Mouse (Mus musculus) MEL (cell line): ENCODE measurements around the gene Mecom. TPM values are rescaled to one million over a fixed set of nuclear protein-coding genes. Genes with fewer than 3 reads are reported as not detected.

Experiments
- DNase-seq: peaks from one replicate; pipeline ENCODE4 v3.0.0; 2011; ENCODE audit warnings: low read depth, low spot score
- H3K27ac ChIP-seq: 2 replicates; pipeline ENCODE4 v1.5.1; 2012; ENCODE audit warnings: low read depth, mild to moderate bottlenecking, control low read depth, low read length, moderate library complexity; ENCODE audit not compliant: control insufficient read depth
- H3K27me3 ChIP-seq, 2 experiments: fragments of 150-350 bp in 1 of 2; sonication (generic) in 1 of 2; 2 replicates each; pipeline ENCODE4 v1.6.1; 2012; ENCODE audit warnings: low read length in 2 of 2, mild to moderate bottlenecking in 2 of 2, improper control_type of control experiment in 1 of 2, moderate library complexity in 1 of 2; ENCODE audit not compliant: insufficient read depth in 2 of 2, control insufficient read depth in 1 of 2
- H3K36me3 ChIP-seq, 2 experiments: 2 replicates each; pipeline ENCODE4 v1.6.1; 2012 to 2014; ENCODE audit warnings: low read length in 2 of 2, improper control_type of control experiment in 1 of 2, inconsistent platforms in 1 of 2, mild to moderate bottlenecking in 1 of 2; ENCODE audit not compliant: insufficient read depth in 2 of 2, control insufficient read depth in 1 of 2
- H3K4me1 ChIP-seq, 2 experiments: fragments of 150-350 bp in 1 of 2; sonication (generic) in 1 of 2; 2 replicates each; pipeline ENCODE4 v1.6.1; 2012; ENCODE audit warnings: low read length in 2 of 2, improper control_type of control experiment in 1 of 2, mild to moderate bottlenecking in 1 of 2; ENCODE audit not compliant: insufficient read depth in 2 of 2, control insufficient read depth in 1 of 2
- H3K4me3 ChIP-seq, 2 experiments: fragments of 150-350 bp in 1 of 2; sonication (generic) in 1 of 2; 2 replicates each; pipeline ENCODE4 v1.5.1; 2012; ENCODE audit warnings: low read depth in 2 of 2, low read length in 2 of 2, mild to moderate bottlenecking in 2 of 2, moderate library complexity in 2 of 2, control low read depth in 1 of 2, improper control_type of control experiment in 1 of 2; ENCODE audit not compliant: control insufficient read depth in 1 of 2, insufficient read depth in 1 of 2
- H3K79me2 ChIP-seq: 2 replicates; pipeline ENCODE4 v1.6.1; 2012; ENCODE audit warnings: mild to moderate bottlenecking, low read length, moderate library complexity; ENCODE audit not compliant: control insufficient read depth, poor library complexity, insufficient read depth
- H3K9ac ChIP-seq: 2 replicates; pipeline ENCODE4 v1.6.1; 2012; ENCODE audit warnings: low read depth, mild to moderate bottlenecking, control low read depth, low read length, moderate library complexity; ENCODE audit not compliant: control insufficient read depth, poor library complexity, severe bottlenecking
- H3K9me3 ChIP-seq: fragments of 150-350 bp; sonication (generic); replicated peaks from 2 replicates; pipeline ENCODE4 v1.6.1; 2012; ENCODE audit warnings: mild to moderate bottlenecking, low read length, improper control_type of control experiment, moderate library complexity; ENCODE audit not compliant: insufficient read depth
- CHD2 ChIP-seq: IDR thresholded peaks from 2 replicates; pipeline ENCODE4 v1.6.1; 2011; ENCODE audit warnings: low read length, improper control_type of control experiment
- CTCF ChIP-seq, 3 experiments: IDR thresholded peaks in 2 of 3; conservative IDR thresholded peaks in 1 of 3; 2 replicates each; pipeline ENCODE4 v1.5.1; 2011 to 2012; ENCODE audit warnings: low read length in 3 of 3, low read depth in 2 of 3, mild to moderate bottlenecking in 2 of 3, improper control_type of control experiment in 1 of 3, inconsistent platforms in 1 of 3, mixed read lengths in 1 of 3, moderate library complexity in 1 of 3; ENCODE audit not compliant: control insufficient read depth in 1 of 3, insufficient read depth in 1 of 3, poor library complexity in 1 of 3, severe bottlenecking in 1 of 3
- E2F4 ChIP-seq: IDR thresholded peaks from 2 replicates; pipeline ENCODE4 v1.6.1; 2011; ENCODE audit warnings: low read depth, low read length, improper control_type of control experiment, borderline replicate concordance
- ELF1 ChIP-seq: IDR thresholded peaks from 2 replicates; pipeline ENCODE4 v1.6.1; 2014; ENCODE audit warnings: low read depth, mild to moderate bottlenecking, inconsistent platforms, low read length, improper control_type of control experiment, moderate library complexity
- EP300 ChIP-seq, 2 experiments: IDR thresholded peaks; 2 replicates each; pipeline ENCODE4 v1.6.1; 2011; ENCODE audit warnings: improper control_type of control experiment in 2 of 2, low read length in 2 of 2, low read depth in 1 of 2, mild to moderate bottlenecking in 1 of 2
- ETS1 ChIP-seq: IDR thresholded peaks from 2 replicates; pipeline ENCODE4 v1.6.1; 2012; ENCODE audit warnings: low read depth, mild to moderate bottlenecking, inconsistent platforms, low read length, improper control_type of control experiment, moderate library complexity
- GABPA ChIP-seq: IDR thresholded peaks from 2 replicates; pipeline ENCODE4 v1.6.1; 2012; ENCODE audit warnings: low read depth, mild to moderate bottlenecking, inconsistent platforms, low read length, improper control_type of control experiment, moderate library complexity
- GATA1 ChIP-seq: IDR thresholded peaks from 2 replicates; pipeline ENCODE4 v1.6.1; 2011; ENCODE audit warnings: low read depth, low read length, improper control_type of control experiment
- HCFC1 ChIP-seq: IDR thresholded peaks from 2 replicates; pipeline ENCODE4 v1.6.1; 2012; ENCODE audit warnings: low read depth, mild to moderate bottlenecking, inconsistent platforms, low read length, improper control_type of control experiment, moderate library complexity
- JUND ChIP-seq: IDR thresholded peaks from 2 replicates; pipeline ENCODE4 v1.6.1; 2011; ENCODE audit warnings: low read depth, mild to moderate bottlenecking, improper control_type of control experiment, low read length
- KAT2A ChIP-seq: conservative IDR thresholded peaks from 2 replicates; pipeline ENCODE4 v1.6.1; 2012; ENCODE audit warnings: low read depth, low read length, improper control_type of control experiment, inconsistent platforms
- MAX ChIP-seq: IDR thresholded peaks from 2 replicates; pipeline ENCODE4 v1.6.1; 2011; ENCODE audit warnings: low read length, improper control_type of control experiment
- MAZ ChIP-seq: IDR thresholded peaks from 2 replicates; pipeline ENCODE4 v1.6.1; 2012; ENCODE audit warnings: low read depth, mild to moderate bottlenecking, inconsistent platforms, low read length, improper control_type of control experiment
- MEF2A ChIP-seq: IDR thresholded peaks from 2 replicates; pipeline ENCODE4 v1.6.1; 2014; ENCODE audit warnings: low read depth, mild to moderate bottlenecking, inconsistent platforms, low read length, improper control_type of control experiment; ENCODE audit not compliant: poor library complexity, insufficient replicate concordance, severe bottlenecking; ENCODE audit errors: extremely low read depth
- MYB ChIP-seq: IDR thresholded peaks from 2 replicates; pipeline ENCODE4 v1.6.1; 2011; ENCODE audit warnings: mild to moderate bottlenecking, low read depth, low read length, improper control_type of control experiment
- MYC ChIP-seq: IDR thresholded peaks from 2 replicates; pipeline ENCODE4 v1.6.1; 2011; ENCODE audit warnings: low read depth, mild to moderate bottlenecking, low read length, improper control_type of control experiment, moderate library complexity
- NELFE ChIP-seq: IDR thresholded peaks from 2 replicates; pipeline ENCODE4 v1.6.1; 2011; ENCODE audit warnings: low read depth, low read length, improper control_type of control experiment
- POLR2AphosphoS5 ChIP-seq: IDR thresholded peaks from 2 replicates; pipeline ENCODE4 v1.6.1; 2012; ENCODE audit warnings: low read depth, borderline replicate concordance, mild to moderate bottlenecking, inconsistent platforms, low read length, moderate library complexity, mixed read lengths
- RAD21 ChIP-seq: IDR thresholded peaks from 2 replicates; pipeline ENCODE4 v1.6.1; 2011; ENCODE audit warnings: mild to moderate bottlenecking, low read depth, low read length, improper control_type of control experiment
- SIN3A ChIP-seq: IDR thresholded peaks from 2 replicates; pipeline ENCODE4 v1.6.1; 2012; ENCODE audit warnings: low read length, improper control_type of control experiment, inconsistent platforms
- SMC3 ChIP-seq: IDR thresholded peaks from 2 replicates; pipeline ENCODE4 v1.6.1; 2011; ENCODE audit warnings: low read depth, low read length, improper control_type of control experiment
- TBP ChIP-seq: IDR thresholded peaks from 2 replicates; pipeline ENCODE4 v1.8.0; 2011; ENCODE audit warnings: low read depth, low read length, improper control_type of control experiment
- UBTF ChIP-seq: IDR thresholded peaks from 2 replicates; pipeline ENCODE4 v1.6.1; 2012; ENCODE audit warnings: low read depth, mild to moderate bottlenecking, inconsistent platforms, low read length, improper control_type of control experiment, moderate library complexity, borderline replicate concordance; ENCODE audit not compliant: insufficient read depth
- USF2 ChIP-seq, 2 experiments: IDR thresholded peaks; 2 replicates each; pipeline ENCODE4 v1.6.1; 2011 to 2012; ENCODE audit warnings: improper control_type of control experiment in 2 of 2, low read length in 2 of 2, borderline replicate concordance in 1 of 2, inconsistent platforms in 1 of 2, low read depth in 1 of 2, mild to moderate bottlenecking in 1 of 2; ENCODE audit not compliant: insufficient read depth in 1 of 2
- ZC3H11A ChIP-seq: IDR thresholded peaks from 2 replicates; pipeline ENCODE4 v1.6.1; 2012; ENCODE audit warnings: low read depth, mild to moderate bottlenecking, inconsistent platforms, low read length, improper control_type of control experiment
- ZKSCAN1 ChIP-seq: IDR thresholded peaks from 2 replicates; pipeline ENCODE4 v1.6.1; 2012; ENCODE audit warnings: low read depth, mild to moderate bottlenecking, inconsistent platforms, low read length, improper control_type of control experiment, moderate library complexity
- ZMIZ1 ChIP-seq: IDR thresholded peaks from 2 replicates; pipeline ENCODE4 v1.6.1; 2012; ENCODE audit warnings: low read depth, mild to moderate bottlenecking, inconsistent platforms, low read length, improper control_type of control experiment, moderate library complexity
- polyA plus RNA-seq, 2 experiments: library from polyadenylated mRNA; stranded (reverse) in 1 of 2; unstranded in 1 of 2; fragments of >175 nt in 1 of 2; fragments of >200 nt in 1 of 2; gene quantifications; 2 replicates each; pipeline versions ENCODE4 v1.2.1 to v1.2.4; 2012; ENCODE audit warnings: low replicate concordance in 2 of 2, low read depth in 1 of 2; ENCODE audit not compliant: insufficient read length in 2 of 2, insufficient read depth in 1 of 2, missing spikeins in 1 of 2
- total RNA-seq: library from RNA; depleted of rRNA; stranded (reverse); fragments of 300-350 nt; gene quantifications from 2 replicates; pipeline ENCODE4 v1.2.3, GENCODE M21; 2012

Gene Mecom
- total and polyA plus RNA-seq, 3 experiments = 0.04 TPM; not detected in 2

GRCm38 (mm10) chr3:30370860-30371455 lies 176.8 kb downstream of the Mecom start:
- TF ChIP-seq ZKSCAN1 (no peak), ELF1 (no peak), GABPA (no peak), GATA1 (no peak), SMC3 (no peak), RAD21 (no peak), MYB (no peak), MEF2A (no peak), SIN3A (no peak), HCFC1 (no peak), NELFE (no peak), POLR2AphosphoS5 (no peak), KAT2A (no peak), ZMIZ1 (no peak), CTCF (IDR thresholded peaks at IDR 0.05 in 2 of 3, conservative IDR thresholded peaks at IDR 0.05 in 1 of 3; ENCODE audit: control insufficient read depth in 1 of 3, insufficient read depth in 1 of 3, low read depth in 2 of 3, low read length in 3 of 3, poor library complexity in 1 of 3, severe bottlenecking in 1 of 3) (no peak), USF2 (IDR thresholded peaks at IDR 0.05; ENCODE audit: borderline replicate concordance in 1 of 2, insufficient read depth in 1 of 2, low read depth in 1 of 2, low read length in 2 of 2) (no peak), ZC3H11A (no peak), ETS1 (no peak), CHD2 (no peak)
- Histone ChIP-seq H3K9me3 (no peaks in the 10 kb centered on the region), H3K4me1 (no peaks in the 10 kb centered on the region), H3K79me2 (no peaks in the 10 kb centered on the region), H3K27ac (no peak overlapping the region), H3K36me3 (no peaks in the 10 kb centered on the region), H3K27me3 (no peaks in the 10 kb centered on the region), H3K9ac (no peak overlapping the region), H3K4me3 (no peak overlapping the region)
- DNase-seq = no peak

DNA sequence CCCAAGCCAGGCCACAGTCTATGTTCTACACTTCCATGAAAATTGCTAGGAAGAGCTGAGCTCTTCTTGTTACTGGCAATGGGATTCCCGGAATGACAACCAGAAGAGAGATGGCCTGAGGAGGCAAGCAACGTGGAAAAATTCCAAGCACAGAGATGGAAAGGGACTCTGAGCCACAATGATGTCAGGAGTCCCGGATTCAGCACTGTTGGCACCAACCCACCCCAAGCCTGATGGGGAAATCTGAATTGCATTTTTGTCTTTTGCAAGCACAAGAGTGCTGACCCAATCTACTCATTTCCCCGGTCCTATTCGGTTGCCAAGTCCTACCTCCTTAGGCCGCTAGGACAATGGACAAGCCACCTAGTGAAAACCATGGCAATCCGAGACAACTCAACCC lies 181.2 kb downstream of the Mecom start:
- H3K4me3 ChIP-seq = no peak overlapping the region

More for the DNA sequence above, 181.2 kb downstream of the Mecom start:
- no peaks in the 10 kb centered on the region for H3K36me3 ChIP-seq
- DNase-seq = no peak
- no peak for TF ChIP-seq MAZ
- TF ChIP-seq UBTF = no peak
- no peak for TF ChIP-seq USF2 (IDR thresholded peaks at IDR 0.05; ENCODE audit: borderline replicate concordance in 1 of 2, insufficient read depth in 1 of 2, low read depth in 1 of 2, low read length in 2 of 2)
- no peak for TF ChIP-seq CTCF (IDR thresholded peaks at IDR 0.05 in 2 of 3, conservative IDR thresholded peaks at IDR 0.05 in 1 of 3; ENCODE audit: control insufficient read depth in 1 of 3, insufficient read depth in 1 of 3, low read depth in 2 of 3, low read length in 3 of 3, poor library complexity in 1 of 3, severe bottlenecking in 1 of 3)
- TF ChIP-seq SMC3 = no peak
- TF ChIP-seq MYC = no peak
- TF ChIP-seq MYB = no peak
- no peak for TF ChIP-seq ZMIZ1
- TF ChIP-seq RAD21 = no peak
- no peak for TF ChIP-seq ELF1
- no peak for TF ChIP-seq TBP
- no peak for TF ChIP-seq SIN3A
- TF ChIP-seq NELFE = no peak
- TF ChIP-seq MAX = no peak
- TF ChIP-seq ZKSCAN1 = no peak
- no peak for TF ChIP-seq EP300 (IDR thresholded peaks at IDR 0.05; ENCODE audit: low read depth in 1 of 2, low read length in 2 of 2)
- no peak for TF ChIP-seq MEF2A
- no peak for TF ChIP-seq JUND
- no peak for TF ChIP-seq E2F4
- no peaks in the 10 kb centered on the region for H3K4me1 ChIP-seq
- no peak overlapping the region for H3K9ac ChIP-seq
- H3K27me3 ChIP-seq = no peaks in the 10 kb centered on the region
- no peak overlapping the region for H3K27ac ChIP-seq
- no peaks in the 10 kb centered on the region for H3K9me3 ChIP-seq
- H3K79me2 ChIP-seq = no peaks in the 10 kb centered on the region
